In genomic region chr13:102392868-102393661, GRCm38 (mm10) we compare ENCODE assay signal across 18 mouse cellular contexts.
A peak's percentile ranks its signal among the peaks of the same experiment; 100 is the strongest.
DNase-seq lines count a peak whose midpoint lies in the region; ATAC-seq and TF ChIP-seq lines count a peak whose summit lies in the region.
"Had no signal": no experiment of that assay in that cellular context is flagged by ENCODE, and none has a peak within 500 bp of the region (broad histone marks: within the 10 kb centered on the region; RNA-seq: fewer than 3 reads in every experiment).

No protein-coding gene starts in this region.

- H3K27me3 ChIP-seq in heart, embryonic 12.5 days (replicated peaks), result no peaks in the 10 kb centered on the region
- no peaks in the 10 kb centered on the region for H3K27me3 ChIP-seq in kidney, embryonic 14.5 days (ENCODE audit: control insufficient read depth, insufficient read depth, low read length)
- no peaks in the 10 kb centered on the region; the same call in 1 of the 2 replicates for H3K27me3 ChIP-seq in embryonic facial prominence, embryonic 11.5 days (ENCODE audit: control insufficient read depth, insufficient read depth, low read length)
- no peaks in the 10 kb centered on the region for H3K27me3 ChIP-seq in liver, embryonic 12.5 days (replicated peaks)
- H3K27me3 ChIP-seq: hindbrain, embryonic 15.5 days; liver, embryonic 13.5 days had no signal

- no peak for TF ChIP-seq POLR2A in brain, embryonic 14.5 days (IDR thresholded peaks at IDR 0.05; ENCODE audit: borderline replicate concordance, extremely low read depth, insufficient read depth, insufficient read length, poor library complexity, severe bottlenecking)

- no peak overlapping the region for H3K4me2 ChIP-seq in heart, embryonic 12.5 days
- no peak overlapping the region for H3K4me2 ChIP-seq in kidney, embryonic 14.5 days (replicated peaks; ENCODE audit: low read depth, low read length)
- H3K4me2 ChIP-seq in embryonic facial prominence, embryonic 11.5 days (ENCODE audit: low read depth, low read length), result no peak overlapping the region
- H3K4me2 ChIP-seq in liver, embryonic 12.5 days, result no peak overlapping the region
- H3K4me2 ChIP-seq: hindbrain, embryonic 15.5 days; liver, embryonic 13.5 days had no signal

- intact Hi-C loops in heart, postnatal 10 days (cut with DNase I), result no loop called here

- no peak overlapping the region for H3K4me3 ChIP-seq in heart, embryonic 12.5 days
- no peak overlapping the region for H3K4me3 ChIP-seq in kidney, embryonic 14.5 days (ENCODE audit: low read length)
- H3K4me3 ChIP-seq in embryonic facial prominence, embryonic 11.5 days (ENCODE audit: low read depth, low read length), result no peak overlapping the region
- no peak overlapping the region for H3K4me3 ChIP-seq in liver, embryonic 12.5 days
- H3K4me3 ChIP-seq: hindbrain, embryonic 15.5 days; layer of hippocampus, adult 2 months; liver, embryonic 13.5 days had no signal

- no peak for DNase-seq in heart, postnatal 10 days
- no peak for DNase-seq in kidney, adult 11 months
- peak; percentile 47 for DNase-seq in brain, embryonic 14.5 days (ENCODE audit: low read depth)
- DNase-seq in embryonic facial prominence, embryonic 11.5 days (ENCODE audit: low spot score), result peak; percentile 31
- no peak for DNase-seq in cerebellum, adult 11-12 months
- DNase-seq: adrenal gland, postnatal 14 days; B cell, adult 2 months; gastrocnemius, postnatal 25 days; liver, embryonic 13.5 days; lung, postnatal 36 days; thymus, postnatal 36 days had no signal

- ATAC-seq in heart, embryonic 12.5 days (ENCODE audit: insufficient number of reproducible peaks, low FRiP score), result no peak
- ATAC-seq in kidney, embryonic 14.5 days (ENCODE audit: low FRiP score, low TSS enrichment), result peak; percentile 81
- peak; percentile 59; the same call in 1 of the 2 replicates for ATAC-seq in embryonic facial prominence, embryonic 11.5 days (replicated peaks; ENCODE audit: insufficient number of reproducible peaks, low FRiP score, low TSS enrichment, low read depth)
- no peak for ATAC-seq in liver, embryonic 12.5 days
- ATAC-seq: forebrain, embryonic 16.5 days had no signal

- no peaks in the 10 kb centered on the region for H3K36me3 ChIP-seq in heart, embryonic 12.5 days
- no peaks in the 10 kb centered on the region for H3K36me3 ChIP-seq in kidney, embryonic 14.5 days (ENCODE audit: control insufficient read depth, insufficient read depth, low read length)
- H3K36me3 ChIP-seq in embryonic facial prominence, embryonic 11.5 days (replicated peaks; ENCODE audit: control insufficient read depth, insufficient read depth, low read depth, low read length), result no peaks in the 10 kb centered on the region
- H3K36me3 ChIP-seq in liver, embryonic 12.5 days, result no peaks in the 10 kb centered on the region
- H3K36me3 ChIP-seq: hindbrain, embryonic 15.5 days; liver, embryonic 13.5 days had no signal

- H3K9ac ChIP-seq in heart, embryonic 12.5 days, result no peak overlapping the region
- H3K9ac ChIP-seq in kidney, embryonic 14.5 days (ENCODE audit: low read depth, low read length), result no peak overlapping the region
- no peak overlapping the region for H3K9ac ChIP-seq in embryonic facial prominence, embryonic 11.5 days (replicated peaks; ENCODE audit: low read length)
- no peak overlapping the region for H3K9ac ChIP-seq in liver, embryonic 12.5 days
- H3K9ac ChIP-seq: hindbrain, embryonic 15.5 days; liver, embryonic 13.5 days had no signal

- TF ChIP-seq CTCF in brain, embryonic 14.5 days (IDR thresholded peaks at IDR 0.05; ENCODE audit: borderline replicate concordance, extremely low read depth, insufficient read depth, insufficient read length), result no peak

- H3K9me3 ChIP-seq in heart, embryonic 12.5 days (replicated peaks), result no peaks in the 10 kb centered on the region
- no peaks in the 10 kb centered on the region for H3K9me3 ChIP-seq in kidney, embryonic 14.5 days (ENCODE audit: control insufficient read depth, low read length)
- no peaks in the 10 kb centered on the region for H3K9me3 ChIP-seq in embryonic facial prominence, embryonic 11.5 days (replicated peaks; ENCODE audit: control insufficient read depth, low read length)
- no peaks in the 10 kb centered on the region for H3K9me3 ChIP-seq in liver, embryonic 12.5 days (replicated peaks)
- H3K9me3 ChIP-seq: hindbrain, embryonic 15.5 days; liver, embryonic 13.5 days had no signal

- 58% methylated on average over 10 of the region's 10 CpGs for WGBS in heart, embryonic 12.5 days
- WGBS in kidney, embryonic 14.5 days, result 25% methylated on average over 10 of the region's 10 CpGs
- 35% methylated on average over 10 of the region's 10 CpGs for WGBS in embryonic facial prominence, embryonic 11.5 days
- 52% methylated on average over 10 of the region's 10 CpGs for WGBS in liver, embryonic 12.5 days (ENCODE audit: insufficient replicate concordance)

- peak overlapping the region; percentile 11; the same call in 1 of the 2 replicates for H3K27ac ChIP-seq in heart, embryonic 12.5 days (ENCODE audit: poor library complexity, severe bottlenecking)
- H3K27ac ChIP-seq in kidney, embryonic 14.5 days (ENCODE audit: low read depth, low read length), result no peak overlapping the region; the same call in 1 of the 2 replicates
- H3K27ac ChIP-seq in embryonic facial prominence, embryonic 11.5 days (replicated peaks; ENCODE audit: low read depth, low read length), result no peak overlapping the region
- H3K27ac ChIP-seq in liver, embryonic 12.5 days, result no peak overlapping the region
- H3K27ac ChIP-seq: hindbrain, embryonic 15.5 days; layer of hippocampus, adult 2 months; liver, embryonic 13.5 days; stomach, postnatal 0 days had no signal

- H3K4me1 ChIP-seq in heart, embryonic 12.5 days (replicated peaks), result peaks cover 10% of the 10 kb centered on the region; the same call in 1 of the 2 replicates
- H3K4me1 ChIP-seq in kidney, embryonic 14.5 days (ENCODE audit: control insufficient read depth, insufficient read depth, low read length), result no peaks in the 10 kb centered on the region; the same call in 1 of the 2 replicates
- H3K4me1 ChIP-seq in embryonic facial prominence, embryonic 11.5 days (ENCODE audit: control insufficient read depth, insufficient read depth, low read length), result no peaks in the 10 kb centered on the region
- no peaks in the 10 kb centered on the region for H3K4me1 ChIP-seq in liver, embryonic 12.5 days
- H3K4me1 ChIP-seq: liver, embryonic 13.5 days had no signal

Comparison
In these comparisons a context has a peak if more than half of its experiments do, and no peak if none do; other contexts are left out.
1. ATAC-seq: peak in kidney, embryonic 14.5 days (single experiment) and embryonic facial prominence, embryonic 11.5 days (single experiment); none in heart, embryonic 12.5 days (single experiment) and liver, embryonic 12.5 days (single experiment).
2. DNase-seq: peak in brain, embryonic 14.5 days (single experiment) and embryonic facial prominence, embryonic 11.5 days (single experiment); none in heart, postnatal 10 days (0 of 2), kidney, adult 11 months (single experiment) and cerebellum, adult 11-12 months (single experiment).